Mouse (Mus musculus) heart, adult 2 months (tissue): ENCODE measurements around the gene Trim30a.

Source experiments
- CTCF ChIP-seq: fragments of 200-600 bp; IDR thresholded peaks from 2 replicates; pipeline ENCODE4 v1.8.1; 2022; ENCODE audit warnings: antibody characterized with exemption, mild to moderate bottlenecking, moderate library complexity
- EP300 ChIP-seq: fragments of 200-500 bp; IDR thresholded peaks from 2 replicates; pipeline ENCODE4 v1.6.1; 2011; ENCODE audit warnings: low read depth, low read length, control low read depth; ENCODE audit not compliant: insufficient read depth

GRCm38 (mm10) chr7:104501589-104502371 is 36.8 kb upstream of the Trim30a start:
- TF ChIP-seq EP300 (no peak), CTCF (no peak)
